Mouse (Mus musculus) cerebellum, postnatal 10 days (tissue): ENCODE results near the gene Resp18.
A peak's percentile ranks its signal among the peaks of the same experiment; 100 is the strongest.

ENCODE experiments used
- DNase-seq, 2 experiments: peaks; one replicate each; pipeline ENCODE4 v3.0.0; 2021; ENCODE audit warnings: mixed read lengths in 2 of 2

Gene Resp18

GRCm38 (mm10) chr1:75264091-75264880 lies 13.9 kb downstream of the Resp18 start, which contains the start of gene Ptprn:
Ptprn (minus strand) TSS chr1:75264502.
- peak; percentile 84 to 88 for DNase-seq

- DNase-seq, result peak; percentile 56 to 61
These were observed 15.0 kb downstream of the Resp18 start for GRCm38 (mm10) chr1:75262969-75263951.

- peak in 1 of 2 experiments; percentile 27 for DNase-seq
These were observed 16.9 kb downstream of the Resp18 start for GRCm38 (mm10) chr1:75261278-75261677.

- peak; percentile 38 to 40 for DNase-seq
These were observed 22.6 kb downstream of the Resp18 start for GRCm38 (mm10) chr1:75255516-75256046.

- DNase-seq, result peak; percentile 65 to 66
These were observed 23.6 kb downstream of the Resp18 start for GRCm38 (mm10) chr1:75254625-75255013.

GRCm38 (mm10) chr1:75253849-75254624 lies 24.2 kb downstream of the Resp18 start:
- peak; percentile 93 to 97 for DNase-seq

- peak; percentile 37 to 51 for DNase-seq
These were observed 25.2 kb downstream of the Resp18 start for GRCm38 (mm10) chr1:75253029-75253428.

- DNase-seq, result peak in 1 of 2 experiments; percentile 19
These were observed 25.9 kb downstream of the Resp18 start for GRCm38 (mm10) chr1:75252308-75252707.

- DNase-seq, result peak; percentile 88 to 89
These were observed 26.9 kb downstream of the Resp18 start for GRCm38 (mm10) chr1:75251112-75251970.

GRCm38 (mm10) chr1:75250498-75250897 lies 27.7 kb downstream of the Resp18 start:
- DNase-seq, result peak; percentile 85 to 87

- DNase-seq, result peak; percentile 70 to 71
These were observed 30.0 kb downstream of the Resp18 start for GRCm38 (mm10) chr1:75248041-75248772.

GRCm38 (mm10) chr1:75247071-75247930 lies 30.9 kb downstream of the Resp18 start:
- DNase-seq, result peak; percentile 56 to 61

- DNase-seq, result peak; percentile 75
These were observed 33.4 kb downstream of the Resp18 start for GRCm38 (mm10) chr1:75244836-75245235.

GRCm38 (mm10) chr1:75244175-75244826 lies 33.9 kb downstream of the Resp18 start:
- DNase-seq, result no peak

- DNase-seq, result no peak
These were observed 34.8 kb downstream of the Resp18 start for GRCm38 (mm10) chr1:75243411-75243810.

- peak in 1 of 2 experiments; percentile 18 for DNase-seq
These were observed 38.6 kb downstream of the Resp18 start for GRCm38 (mm10) chr1:75239591-75239990.

- DNase-seq, result peak; percentile 89 to 91
These were observed 41.8 kb downstream of the Resp18 start, which contains the start of gene Dnajb2 for GRCm38 (mm10) chr1:75236117-75237050. Dnajb2 (plus strand) TSS chr1:75236406.

- DNase-seq, result peak; percentile 88 to 91
These were observed 43.6 kb downstream of the Resp18 start for GRCm38 (mm10) chr1:75234606-75235005.
